Mouse (Mus musculus): ENCODE results near the gene Med14. TPM values are rescaled to one million over a fixed set of nuclear protein-coding genes. Genes with fewer than 3 reads are reported as not detected.

Gene Med14
- polyA plus RNA-seq (2015; fragmentation: Nextera tagmentation; extraction: Ambion mirVana): 6.8 and 7.4 TPM in 2 replicates

DNA sequence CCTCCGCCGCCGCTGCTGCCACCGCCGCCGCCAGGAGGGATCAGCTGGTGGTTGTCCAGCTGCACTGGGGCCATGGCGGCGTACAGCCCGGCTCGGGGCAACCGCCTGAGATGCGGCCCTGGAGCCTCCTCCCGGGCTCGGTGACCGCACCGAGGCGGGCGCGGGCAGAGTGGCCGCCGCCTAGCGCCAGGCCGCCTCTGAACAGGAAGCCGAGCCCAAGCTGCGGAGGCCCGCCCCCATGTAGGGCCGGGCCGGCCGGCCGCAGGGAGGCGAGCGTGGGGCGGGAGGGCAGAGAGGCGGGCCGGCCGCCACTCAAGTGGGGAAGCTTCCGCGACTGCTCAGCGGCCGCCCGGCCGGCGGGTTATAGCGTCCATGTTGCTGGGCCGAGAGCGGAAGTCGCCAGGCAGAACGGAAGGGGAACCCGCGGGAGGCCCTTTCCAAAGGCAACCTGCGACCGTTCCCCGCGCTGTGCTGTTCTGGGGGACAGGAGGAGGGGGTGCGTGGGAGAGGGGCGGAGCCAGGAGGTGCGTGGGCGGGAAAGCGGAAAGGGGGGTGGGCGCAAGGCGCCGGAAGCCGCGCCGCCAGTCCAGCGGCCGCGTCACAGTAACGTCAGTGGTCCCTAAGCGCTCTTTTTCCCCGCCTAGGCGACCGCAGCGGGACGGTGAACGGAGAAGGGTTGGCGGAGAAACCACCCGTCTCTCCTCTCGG, at the start of gene Med14:
Med14 (minus strand) TSS at position 448 of the 708 bp plus-strand sequence.
- TF ChIP-seq EP300 (optimal IDR thresholded peaks at IDR 0.05) (no peak), CTCF (IDR thresholded peaks at IDR 0.05; ENCODE audit: low read depth) (peak; percentile 58)
- DNase-seq (ENCODE audit: low spot score) (peak; percentile 86), ATAC-seq (ENCODE audit: low FRiP score, low TSS enrichment) (peak; percentile 99)
- H3K9me3 ChIP-seq (ENCODE audit: control insufficient read depth, low read length): no peaks in the 10 kb centered on the region
- H3K9ac ChIP-seq (ENCODE audit: low read length): peak within 1 kb of the TSS; percentile 72
- H3K27me3 ChIP-seq (ENCODE audit: control insufficient read depth, insufficient read depth, low read length): no peaks in the 10 kb centered on the region
- H3K4me3 ChIP-seq (ENCODE audit: low read depth, low read length): peak within 1 kb of the TSS; percentile 63
- H3K4me2 ChIP-seq (replicated peaks; ENCODE audit: low read depth): peak within 1 kb of the TSS; percentile 51
- H3K36me3 ChIP-seq (ENCODE audit: control insufficient read depth, insufficient read depth, low read length): no peaks in the 10 kb centered on the region
- peak within 1 kb of the TSS; percentile 97 for H3K27ac ChIP-seq (replicated peaks)
- no peaks in the 10 kb centered on the region for H3K4me1 ChIP-seq (replicated peaks; ENCODE audit: control insufficient read depth, insufficient read depth)
- 9% methylated on average over 46 of the region's 79 CpGs for WGBS

DNA sequence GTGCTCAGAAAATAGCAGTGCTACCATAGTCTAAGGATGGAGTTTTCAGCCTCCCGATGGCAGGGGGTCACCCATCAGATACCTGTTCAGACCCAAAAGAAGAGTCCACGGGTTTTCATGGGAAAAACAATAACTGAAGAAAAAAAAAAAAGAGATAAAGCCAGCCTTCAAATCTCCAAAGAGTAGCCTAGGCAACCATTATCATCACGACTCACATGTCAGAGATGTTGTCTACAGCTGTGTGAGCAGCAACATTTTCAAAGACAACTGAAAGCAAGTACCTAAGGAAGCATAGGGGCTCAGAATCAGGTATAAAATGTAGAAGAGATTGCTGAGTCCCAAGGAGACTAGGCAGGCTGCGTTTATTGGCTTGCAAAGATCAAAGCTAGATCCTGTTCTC, 38.7 kb upstream of the Med14 start:
- no peak overlapping the region for H3K9ac ChIP-seq (ENCODE audit: low read length)
- no peak overlapping the region for H3K4me3 ChIP-seq (ENCODE audit: low read depth, low read length)
- H3K4me1 ChIP-seq (replicated peaks; ENCODE audit: control insufficient read depth, insufficient read depth): no peaks in the 10 kb centered on the region
- H3K9me3 ChIP-seq (ENCODE audit: control insufficient read depth, low read length): no peaks in the 10 kb centered on the region
- TF ChIP-seq EP300 (optimal IDR thresholded peaks at IDR 0.05) (no peak), CTCF (IDR thresholded peaks at IDR 0.05; ENCODE audit: low read depth) (no peak)
- no peaks in the 10 kb centered on the region for H3K27me3 ChIP-seq (ENCODE audit: control insufficient read depth, insufficient read depth, low read length)
- no peaks in the 10 kb centered on the region for H3K36me3 ChIP-seq (ENCODE audit: control insufficient read depth, insufficient read depth, low read length)
- no peak overlapping the region for H3K27ac ChIP-seq (replicated peaks)
- WGBS: 76% methylated on average over 4 of the region's 4 CpGs
- H3K4me2 ChIP-seq (replicated peaks; ENCODE audit: low read depth): no peak overlapping the region
- DNase-seq (ENCODE audit: low spot score) (no peak), ATAC-seq (ENCODE audit: low FRiP score, low TSS enrichment) (no peak)

DNA sequence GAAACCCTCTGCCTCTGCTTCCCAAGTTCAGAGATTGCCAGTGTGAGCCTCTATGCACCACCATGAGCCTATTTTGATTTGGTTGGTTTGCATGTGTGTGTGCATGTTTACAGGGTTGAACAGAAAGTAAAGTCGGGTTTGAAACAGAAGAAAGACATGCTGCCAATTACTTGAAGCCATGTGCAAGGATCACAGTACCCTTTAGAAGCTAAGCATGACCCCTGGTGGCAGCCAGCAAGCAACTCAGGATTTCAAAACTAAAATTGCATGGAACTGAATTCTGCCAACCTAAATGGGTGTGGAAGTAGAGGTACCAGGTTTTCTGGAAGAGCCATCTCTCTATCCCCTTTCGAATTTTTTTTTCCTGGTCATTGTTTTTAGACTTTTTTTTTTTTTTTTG, 33.0 kb upstream of the Med14 start:
- Histone ChIP-seq H3K27ac (replicated peaks) (no peak overlapping the region), H3K36me3 (ENCODE audit: control insufficient read depth, insufficient read depth, low read length) (no peaks in the 10 kb centered on the region), H3K9ac (ENCODE audit: low read length) (no peak overlapping the region), H3K4me1 (replicated peaks; ENCODE audit: control insufficient read depth, insufficient read depth) (no peaks in the 10 kb centered on the region), H3K27me3 (ENCODE audit: control insufficient read depth, insufficient read depth, low read length) (no peaks in the 10 kb centered on the region), H3K4me3 (ENCODE audit: low read depth, low read length) (no peak overlapping the region), H3K4me2 (replicated peaks; ENCODE audit: low read depth) (no peak overlapping the region), H3K9me3 (ENCODE audit: control insufficient read depth, low read length) (no peaks in the 10 kb centered on the region)
- DNase-seq (ENCODE audit: low spot score): peak; percentile 23
- ATAC-seq (ENCODE audit: low FRiP score, low TSS enrichment): no peak
- 48% methylated on average over 2 of the region's 2 CpGs for WGBS
- TF ChIP-seq EP300 (optimal IDR thresholded peaks at IDR 0.05) (no peak), CTCF (IDR thresholded peaks at IDR 0.05; ENCODE audit: low read depth) (peak; percentile 72)

DNA sequence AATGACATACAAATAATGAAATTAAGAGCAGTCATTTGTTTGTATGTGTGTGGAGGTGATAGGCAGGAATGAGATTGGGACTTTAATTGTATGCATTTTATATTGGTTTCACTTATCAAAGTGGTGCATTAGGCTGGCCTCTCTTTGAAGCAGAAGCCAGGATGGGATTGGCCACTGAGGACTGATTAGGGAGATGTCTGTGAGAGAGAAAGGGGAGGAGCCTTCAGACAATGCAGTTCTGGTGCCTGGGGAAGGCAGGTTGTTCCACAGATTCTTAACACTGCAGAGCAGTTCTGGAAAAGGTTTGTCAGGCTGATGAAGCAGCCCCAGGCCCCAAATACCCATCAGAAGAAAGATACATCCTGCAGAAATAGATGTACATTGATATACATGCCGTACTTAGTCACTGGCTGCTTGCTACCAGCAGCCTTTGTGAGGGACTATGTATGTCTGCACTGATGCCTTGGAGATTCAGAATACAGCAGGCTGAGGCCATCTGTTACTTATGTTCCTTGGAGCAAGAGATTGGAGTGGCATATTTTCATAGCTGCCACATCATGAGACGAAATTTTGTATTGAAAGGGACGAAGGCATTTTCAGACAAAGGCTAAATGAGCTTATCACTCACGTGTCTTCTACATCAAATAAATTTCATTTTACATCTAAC, 29.9 kb upstream of the Med14 start:
- TF ChIP-seq CTCF (IDR thresholded peaks at IDR 0.05; ENCODE audit: low read depth) (no peak), EP300 (optimal IDR thresholded peaks at IDR 0.05) (no peak)
- Histone ChIP-seq H3K4me1 (replicated peaks; ENCODE audit: control insufficient read depth, insufficient read depth) (no peaks in the 10 kb centered on the region), H3K9me3 (ENCODE audit: control insufficient read depth, low read length) (no peaks in the 10 kb centered on the region), H3K4me3 (ENCODE audit: low read depth, low read length) (no peak overlapping the region), H3K27ac (replicated peaks) (no peak overlapping the region), H3K9ac (ENCODE audit: low read length) (no peak overlapping the region), H3K4me2 (replicated peaks; ENCODE audit: low read depth) (no peak overlapping the region), H3K27me3 (ENCODE audit: control insufficient read depth, insufficient read depth, low read length) (no peaks in the 10 kb centered on the region), H3K36me3 (ENCODE audit: control insufficient read depth, insufficient read depth, low read length) (no peaks in the 10 kb centered on the region)
- 71% methylated on average over 4 of the region's 4 CpGs for WGBS
- ATAC-seq (ENCODE audit: low FRiP score, low TSS enrichment) (no peak), DNase-seq (ENCODE audit: low spot score) (no peak)

DNA sequence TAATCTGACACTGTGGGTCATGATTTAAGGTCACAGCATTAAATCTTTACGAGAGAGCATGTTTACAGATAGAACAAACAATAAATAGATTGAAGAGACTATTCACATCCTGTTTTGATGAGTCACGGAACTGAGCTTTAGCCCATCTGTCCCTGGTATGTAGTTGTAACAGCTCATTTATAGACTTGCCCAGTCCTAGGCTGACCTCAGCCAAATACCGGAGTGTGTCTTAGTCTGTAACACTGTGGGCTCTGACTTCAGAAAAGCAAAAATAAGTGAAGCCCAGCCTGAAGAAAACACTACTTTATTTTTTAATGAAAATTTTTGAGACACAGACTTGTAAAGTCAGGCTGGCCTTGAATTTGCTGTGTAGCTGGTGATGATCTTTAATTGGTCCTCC, 11.4 kb upstream of the Med14 start:
- Histone ChIP-seq H3K4me2 (replicated peaks; ENCODE audit: low read depth) (no peak overlapping the region), H3K9ac (ENCODE audit: low read length) (no peak overlapping the region), H3K4me1 (replicated peaks; ENCODE audit: control insufficient read depth, insufficient read depth) (no peaks in the 10 kb centered on the region), H3K4me3 (ENCODE audit: low read depth, low read length) (no peak overlapping the region), H3K36me3 (ENCODE audit: control insufficient read depth, insufficient read depth, low read length) (no peaks in the 10 kb centered on the region), H3K27me3 (ENCODE audit: control insufficient read depth, insufficient read depth, low read length) (no peaks in the 10 kb centered on the region), H3K9me3 (ENCODE audit: control insufficient read depth, low read length) (no peaks in the 10 kb centered on the region), H3K27ac (replicated peaks) (no peak overlapping the region)
- 66% methylated on average over 3 of the region's 3 CpGs for WGBS
- TF ChIP-seq CTCF (IDR thresholded peaks at IDR 0.05; ENCODE audit: low read depth) (no peak), EP300 (optimal IDR thresholded peaks at IDR 0.05) (no peak)
- no peak for DNase-seq (ENCODE audit: low spot score)
- ATAC-seq (ENCODE audit: low FRiP score, low TSS enrichment): no peak

DNA sequence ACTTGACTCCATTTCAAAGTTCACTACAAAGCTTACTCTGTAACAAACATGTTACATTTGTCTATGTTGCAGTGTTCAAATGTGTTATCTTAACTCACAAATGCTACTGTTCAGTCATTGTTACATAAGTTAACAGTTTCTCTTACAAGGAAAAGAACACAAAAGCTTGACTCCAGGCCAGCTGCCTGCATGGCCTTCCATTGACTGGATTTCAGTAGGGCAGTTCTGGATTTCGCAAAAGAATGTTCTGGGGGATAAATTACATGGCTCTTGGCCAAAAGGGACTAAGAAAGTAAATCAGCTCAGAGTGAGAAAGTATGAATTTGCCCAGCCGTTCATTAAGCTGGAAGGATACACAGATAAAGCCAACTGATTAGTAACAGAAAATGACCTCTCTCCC, 9.7 kb upstream of the Med14 start:
- Histone ChIP-seq H3K27me3 (ENCODE audit: control insufficient read depth, insufficient read depth, low read length) (no peaks in the 10 kb centered on the region), H3K9me3 (ENCODE audit: control insufficient read depth, low read length) (no peaks in the 10 kb centered on the region), H3K36me3 (ENCODE audit: control insufficient read depth, insufficient read depth, low read length) (no peaks in the 10 kb centered on the region), H3K9ac (ENCODE audit: low read length) (no peak overlapping the region), H3K27ac (replicated peaks) (no peak overlapping the region), H3K4me3 (ENCODE audit: low read depth, low read length) (no peak overlapping the region), H3K4me1 (replicated peaks; ENCODE audit: control insufficient read depth, insufficient read depth) (no peaks in the 10 kb centered on the region), H3K4me2 (replicated peaks; ENCODE audit: low read depth) (no peak overlapping the region)
- WGBS: 26% methylated on average over 2 of the region's 2 CpGs
- no peak for DNase-seq (ENCODE audit: low spot score)
- TF ChIP-seq EP300 (optimal IDR thresholded peaks at IDR 0.05) (no peak), CTCF (IDR thresholded peaks at IDR 0.05; ENCODE audit: low read depth) (no peak)
- no peak for ATAC-seq (ENCODE audit: low FRiP score, low TSS enrichment)
